Mouse (Mus musculus) lung, postnatal 25 days (tissue): Measurements from ENCODE around the gene Gpld1.

Source experiments
- DNase-seq: peaks from one replicate; pipeline ENCODE4 v3.0.0; 2022; ENCODE audit warnings: low spot score

Gpld1 gene

GRCm38 (mm10) chr13:25022386-25022785 is 79.4 kb downstream of the Gpld1 start:
- no peak for DNase-seq

DNA sequence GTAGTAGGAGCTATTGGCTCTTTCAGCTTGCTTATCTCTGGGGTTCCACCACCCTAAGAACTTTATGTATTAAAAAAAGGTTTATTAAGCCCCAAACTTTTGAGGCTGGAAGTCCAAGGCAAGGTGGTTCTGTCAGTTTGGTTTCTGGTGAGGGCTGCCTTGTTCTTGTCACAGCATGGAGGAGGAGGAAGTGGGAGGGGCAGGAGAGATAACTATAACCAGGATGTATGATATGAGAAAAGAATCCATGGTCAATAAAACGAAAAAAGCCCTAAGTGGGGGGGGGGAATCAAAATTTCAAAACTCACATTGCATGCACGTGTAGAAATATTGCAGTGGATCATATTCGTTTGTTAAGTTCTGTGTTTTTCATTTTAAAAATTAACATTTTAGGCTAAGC is 80.2 kb downstream of the Gpld1 start:
- DNase-seq = no peak

GRCm38 (mm10) chr13:25024655-25025054 is 81.7 kb downstream of the Gpld1 start:
- DNase-seq = no peak

DNA sequence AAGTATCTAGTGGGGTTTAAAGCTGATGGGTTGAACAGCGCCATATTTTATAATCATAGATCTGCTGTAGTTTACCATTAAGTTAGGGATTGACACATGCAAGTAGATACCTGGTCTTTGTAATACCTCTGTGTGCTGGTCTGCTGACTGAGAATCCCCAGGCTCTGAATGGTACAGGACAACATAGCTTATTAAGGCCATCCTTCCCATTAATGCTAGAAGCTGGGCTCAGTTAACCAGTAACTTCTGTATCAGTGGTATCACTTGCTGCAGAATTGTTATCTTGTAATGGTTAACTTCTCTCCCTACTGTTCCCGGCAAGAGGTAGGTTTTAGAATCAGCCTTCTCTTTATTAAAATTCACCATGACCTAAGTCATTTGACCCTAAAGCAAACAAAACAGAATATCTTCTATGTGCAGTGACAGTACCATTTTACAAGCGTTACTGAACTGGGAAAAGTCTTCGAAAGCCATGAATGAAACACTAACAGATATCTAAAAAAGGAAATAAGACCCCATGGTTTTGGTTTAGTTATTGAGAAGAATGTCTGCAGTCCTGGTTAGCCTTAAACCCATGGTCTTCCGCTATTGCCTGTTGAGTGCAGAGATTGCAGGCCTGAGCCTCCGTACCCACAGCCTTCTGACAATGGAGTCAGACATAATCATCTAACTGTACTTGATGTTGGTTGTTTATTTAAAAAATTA is 83.6 kb downstream of the Gpld1 start:
- no peak for DNase-seq

DNA sequence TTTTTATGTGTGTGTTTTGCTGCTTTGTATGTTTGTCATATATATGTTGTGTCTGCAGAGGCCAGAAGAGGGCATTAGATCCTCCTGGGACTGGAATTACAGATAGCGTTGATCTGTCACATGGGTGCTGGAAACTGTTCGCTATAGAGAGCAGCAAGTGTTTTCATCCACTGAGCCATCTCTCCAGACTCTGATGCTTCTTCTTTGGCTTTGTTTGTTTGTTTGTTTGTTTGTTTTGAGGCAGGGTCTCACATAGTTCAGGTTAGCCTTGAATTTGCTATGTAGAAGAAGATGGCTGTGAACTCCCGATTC is 84.1 kb downstream of the Gpld1 start:
- no peak for DNase-seq

DNA sequence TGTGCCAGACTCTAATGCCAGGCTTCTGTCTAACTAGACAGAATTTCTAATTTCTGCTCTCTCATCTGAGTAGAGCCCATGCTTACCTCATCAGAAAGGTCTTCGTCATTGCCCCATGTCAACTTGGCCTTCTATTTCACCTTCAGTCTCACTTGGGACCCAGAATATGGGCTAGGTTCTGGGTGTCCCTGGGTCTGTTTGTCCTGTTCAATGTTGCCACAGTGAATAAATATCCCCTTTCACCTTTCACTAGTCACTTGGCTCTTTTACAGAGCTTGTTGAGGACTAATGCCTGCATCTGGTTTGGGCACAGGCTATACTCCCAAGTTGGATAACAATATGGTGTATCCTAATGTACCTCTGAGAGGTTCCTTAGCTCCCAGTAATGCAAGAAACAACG is 96.5 kb downstream of the Gpld1 start:
- DNase-seq = no peak
